Mouse (Mus musculus) embryonic fibroblast, embryonic 13.5 days (primary cell): ENCODE data around the gene Stk4.

Experiments used
- CTCF ChIP-seq: IDR thresholded peaks from 2 replicates; pipeline ENCODE4 v1.5.1; 2011; ENCODE audit warnings: mild to moderate bottlenecking, control low read depth, low read length, moderate library complexity, borderline replicate concordance; ENCODE audit not compliant: insufficient read depth
- POLR2A ChIP-seq: IDR thresholded peaks from 2 replicates; pipeline ENCODE4 v1.6.1; 2011; ENCODE audit warnings: low read depth, mild to moderate bottlenecking, control low read depth, low read length, moderate library complexity

DNA sequence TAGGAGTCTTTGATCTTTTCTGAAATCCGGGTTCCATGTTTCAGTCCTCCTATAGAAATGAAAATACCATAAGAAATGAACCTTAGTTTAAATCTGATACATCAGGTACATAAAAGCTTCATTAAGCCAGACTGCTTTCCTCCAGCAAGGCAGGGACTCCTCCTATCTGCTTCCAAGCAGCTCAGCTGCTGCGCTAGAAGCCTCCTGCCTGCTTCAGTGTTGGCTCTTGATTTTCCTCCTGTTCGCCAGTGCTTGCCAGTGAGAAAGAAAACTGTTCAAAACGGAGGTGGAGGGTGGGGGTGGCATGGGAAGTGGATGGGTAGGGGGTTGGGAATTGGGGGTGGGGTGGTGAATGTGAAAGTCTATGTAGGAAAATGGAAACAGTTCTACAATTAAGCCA is 19.4 kb downstream of the Stk4 start:
- TF ChIP-seq CTCF = no peak
- TF ChIP-seq POLR2A = no peak
